Mouse (Mus musculus): ENCODE data around the gene Nrxn1.

- TF ChIP-seq CTCF (IDR thresholded peaks at IDR 0.05; ENCODE audit: insufficient read depth, low read depth, low read length) (no peak), POLR2A (IDR thresholded peaks at IDR 0.05; ENCODE audit: insufficient read depth, low read depth, low read length) (no peak)
These were observed 759.4 kb downstream of the Nrxn1 start for GRCm38 (mm10) chr17:90333445-90333844.
